Mouse (Mus musculus) layer of hippocampus, postnatal 25 days (tissue): ENCODE measurements at regions not wholly inside any gene's neighbourhood (a gene's known extent, or its start where the extent isn't known, plus 50 kb on each side); places are given as distances from the start of the nearest gene placed in this dataset.

ENCODE experiments used
- DNase-seq, 2 experiments: peaks; one replicate each; pipeline ENCODE4 v3.0.0; 2022; ENCODE audit warnings: mixed read lengths in 2 of 2, low spot score in 1 of 2; ENCODE audit errors: extremely low spot score in 1 of 2

- no peak for DNase-seq
Observed at GRCm38 (mm10) chrX:142456022-142456421, 65.7 kb upstream of the Acsl4 start.

GRCm38 (mm10) chrX:142464174-142464573 lies 73.8 kb upstream of the Acsl4 start:
- no peak for DNase-seq

- DNase-seq = no peak
Observed at GRCm38 (mm10) chrX:142464756-142465155, 74.4 kb upstream of the Acsl4 start.

- DNase-seq = no peak
Observed at GRCm38 (mm10) chrX:142467850-142468256, 77.5 kb upstream of the Acsl4 start.

- no peak for DNase-seq
Observed at GRCm38 (mm10) chrX:142468388-142468787, 78.1 kb upstream of the Acsl4 start.

GRCm38 (mm10) chrX:142469048-142469634 lies 78.8 kb upstream of the Acsl4 start:
- DNase-seq = no peak

- DNase-seq = no peak
Observed at GRCm38 (mm10) chrX:142470083-142470482, 79.7 kb upstream of the Acsl4 start.

- no peak for DNase-seq
Observed at GRCm38 (mm10) chrX:142481203-142481815, 91.0 kb upstream of the Acsl4 start.

- no peak for DNase-seq
Observed at GRCm38 (mm10) chrX:142488078-142488477, 97.7 kb upstream of the Acsl4 start.

- no peak for DNase-seq
Observed at GRCm38 (mm10) chrX:142490093-142490717, 99.9 kb upstream of the Acsl4 start.

- no peak for DNase-seq
Observed at GRCm38 (mm10) chrX:142501094-142501493, 110.8 kb upstream of the Acsl4 start.

- DNase-seq = no peak
Observed at GRCm38 (mm10) chrX:142504962-142505361, 114.6 kb upstream of the Acsl4 start.

GRCm38 (mm10) chrX:142507475-142507874 lies 117.1 kb upstream of the Acsl4 start:
- no peak for DNase-seq

- no peak for DNase-seq
Observed at GRCm38 (mm10) chrX:142516406-142517131, 126.2 kb upstream of the Acsl4 start.

GRCm38 (mm10) chrX:142517205-142517604 lies 126.9 kb upstream of the Acsl4 start:
- DNase-seq = no peak

- DNase-seq = no peak
Observed at GRCm38 (mm10) chrX:142521063-142521462, 130.7 kb upstream of the Acsl4 start.

- DNase-seq = peak in 1 of 2 experiments; percentile 9
Observed at GRCm38 (mm10) chrX:142526953-142527352, 136.6 kb upstream of the Acsl4 start.

GRCm38 (mm10) chrX:142529892-142530291 lies 139.6 kb upstream of the Acsl4 start:
- no peak for DNase-seq

- DNase-seq = peak in 1 of 2 experiments; percentile 15
Observed at GRCm38 (mm10) chrX:142534780-142535179, 144.4 kb upstream of the Acsl4 start.

- no peak for DNase-seq
Observed at GRCm38 (mm10) chrX:142535540-142535939, 145.2 kb upstream of the Acsl4 start.

- no peak for DNase-seq
Observed at GRCm38 (mm10) chrX:142535954-142536353, 145.3 kb upstream of the Tmem164 start.
